Mouse (Mus musculus): Measurements from ENCODE around the gene Xlr5a. TPM values are rescaled to one million over a fixed set of nuclear protein-coding genes. Genes with fewer than 3 reads are reported as not detected.

The Xlr5a gene
- polyA plus RNA-seq, 1 experiment from 2014 or later = not detected

Other genes starting within 250 kb of the Xlr5a start
- gene Pnma3, start 228.2 kb downstream of the Xlr5a start, polyA plus RNA-seq (2015; fragmentation: Nextera tagmentation; extraction: Ambion mirVana) = 4.5 and 6.0 TPM in 2 replicates
- 0.29 and 4.0 TPM in 2 replicates for gene Xlr4a, start 210.5 kb downstream of the Xlr5a start, polyA plus RNA-seq (2015; fragmentation: Nextera tagmentation; extraction: Ambion mirVana)
- gene Xlr3a, start 195.9 kb downstream of the Xlr5a start, polyA plus RNA-seq (2015; fragmentation: Nextera tagmentation; extraction: Ambion mirVana) = 4.2 TPM in 2 replicates
- 0.84 TPM in 1 of 2 replicates, not detected in the other for gene Gm14685, start 175.9 kb downstream of the Xlr5a start, polyA plus RNA-seq (2015; fragmentation: Nextera tagmentation; extraction: Ambion mirVana)
- gene Xlr5b, start 144.2 kb downstream of the Xlr5a start, polyA plus RNA-seq (2015; fragmentation: Nextera tagmentation; extraction: Ambion mirVana) = not detected in 2 replicates
- gene DXBay18, start 143.5 kb downstream of the Xlr5a start, polyA plus RNA-seq (2015; fragmentation: Nextera tagmentation; extraction: Ambion mirVana) = 0.59 TPM in 1 of 2 replicates, not detected in the other
- not detected in 2 replicates for gene Spin2d, start 116.0 kb downstream of the Xlr5a start, polyA plus RNA-seq (2015; fragmentation: Nextera tagmentation; extraction: Ambion mirVana)
- gene Xlr3b, start 100.8 kb downstream of the Xlr5a start, polyA plus RNA-seq (2015; fragmentation: Nextera tagmentation; extraction: Ambion mirVana) = 16.5 and 19.9 TPM in 2 replicates
- 0.37 and 3.1 TPM in 2 replicates for gene Xlr4b, start 78.6 kb downstream of the Xlr5a start, polyA plus RNA-seq (2015; fragmentation: Nextera tagmentation; extraction: Ambion mirVana)
- gene F8a, start 64.7 kb downstream of the Xlr5a start, polyA plus RNA-seq (2015; fragmentation: Nextera tagmentation; extraction: Ambion mirVana) = 31.3 and 35.3 TPM in 2 replicates
- 0.12 and 2.3 TPM in 2 replicates for gene Xlr4c, start 49.8 kb downstream of the Xlr5a start, polyA plus RNA-seq (2015; fragmentation: Nextera tagmentation; extraction: Ambion mirVana)
- gene Xlr3c, start 27.6 kb downstream of the Xlr5a start, polyA plus RNA-seq (2015; fragmentation: Nextera tagmentation; extraction: Ambion mirVana) = 0.22 and 0.41 TPM in 2 replicates
- not detected in 2 replicates for gene Xlr5c, start within 50 bp of the Xlr5a start, polyA plus RNA-seq (2015; fragmentation: Nextera tagmentation; extraction: Ambion mirVana)
- gene Gm45015, start 43.9 kb upstream of the Xlr5a start, polyA plus RNA-seq (2015; fragmentation: Nextera tagmentation; extraction: Ambion mirVana) = not detected in 2 replicates
- 8.9 and 9.8 TPM in 2 replicates for gene Zfp275, start 49.6 kb upstream of the Xlr5a start, polyA plus RNA-seq (2015; fragmentation: Nextera tagmentation; extraction: Ambion mirVana)
- gene Gm18336, start 105.8 kb upstream of the Xlr5a start, polyA plus RNA-seq (2015; fragmentation: Nextera tagmentation; extraction: Ambion mirVana) = not detected in 2 replicates
- gene Zfp92, start 118.1 kb upstream of the Xlr5a start, polyA plus RNA-seq (2015; fragmentation: Nextera tagmentation; extraction: Ambion mirVana) = 1.2 and 1.3 TPM in 2 replicates
- gene Trex2, start 142.4 kb upstream of the Xlr5a start, polyA plus RNA-seq (2015; fragmentation: Nextera tagmentation; extraction: Ambion mirVana) = not detected in 2 replicates
- gene Haus7, start 166.1 kb upstream of the Xlr5a start, polyA plus RNA-seq (2015; fragmentation: Nextera tagmentation; extraction: Ambion mirVana) = 67.5 and 74.9 TPM in 2 replicates
- gene Bgn, start 190.6 kb upstream of the Xlr5a start, polyA plus RNA-seq (2015; fragmentation: Nextera tagmentation; extraction: Ambion mirVana) = 29.1 and 33.4 TPM in 2 replicates
- 6.1 and 7.0 TPM in 2 replicates for gene Atp2b3, start 210.1 kb upstream of the Xlr5a start, polyA plus RNA-seq (2015; fragmentation: Nextera tagmentation; extraction: Ambion mirVana)

Data from neural tube, embryonic 15.5 days (tissue).